Mouse (Mus musculus) B cell, adult 2 months (primary cell): ENCODE data around the gene Rgs3.
A peak's percentile ranks its signal among the peaks of the same experiment; 100 is the strongest.

Experiments
- DNase-seq, 2 experiments: peaks; one replicate each; pipeline ENCODE4 v3.0.0; 2022

Rgs3 gene

GRCm38 (mm10) chr4:62731531-62732063 is 171.9 kb downstream of the Rgs3 start:
- DNase-seq, result no peak

- DNase-seq, result no peak
Measured at GRCm38 (mm10) chr4:62732096-62732495, 172.4 kb downstream of the Rgs3 start.

- DNase-seq, result no peak
Measured at GRCm38 (mm10) chr4:62732840-62733239, 173.2 kb downstream of the Rgs3 start.

- no peak for DNase-seq
Measured at GRCm38 (mm10) chr4:62733938-62734337, 174.3 kb downstream of the Rgs3 start.

- DNase-seq, result no peak
Measured at GRCm38 (mm10) chr4:62735291-62735690, 175.6 kb downstream of the Rgs3 start.

GRCm38 (mm10) chr4:62735878-62736277 is 176.2 kb downstream of the Rgs3 start:
- no peak for DNase-seq

GRCm38 (mm10) chr4:62736421-62736820 is 176.8 kb downstream of the Rgs3 start:
- no peak for DNase-seq

- no peak for DNase-seq
Measured at GRCm38 (mm10) chr4:62736904-62737303, 177.3 kb downstream of the Rgs3 start.

- DNase-seq, result peak; percentile 14 to 26
Measured at GRCm38 (mm10) chr4:62737983-62738695, 178.5 kb downstream of the Rgs3 start.

- DNase-seq, result no peak
Measured at GRCm38 (mm10) chr4:62738996-62739395, 179.3 kb downstream of the Rgs3 start.

GRCm38 (mm10) chr4:62739591-62739990 is 179.9 kb downstream of the Rgs3 start:
- no peak for DNase-seq

- DNase-seq, result peak in 1 of 2 experiments; percentile 20
Measured at GRCm38 (mm10) chr4:62740282-62741054, 180.8 kb downstream of the Rgs3 start.

GRCm38 (mm10) chr4:62741055-62741453 is 181.4 kb downstream of the Rgs3 start:
- DNase-seq, result no peak

GRCm38 (mm10) chr4:62741601-62742000 is 182.0 kb downstream of the Rgs3 start:
- no peak for DNase-seq

- no peak for DNase-seq
Measured at GRCm38 (mm10) chr4:62742885-62743760, 183.5 kb downstream of the Rgs3 start.

GRCm38 (mm10) chr4:62744534-62744956 is 184.9 kb downstream of the Rgs3 start:
- no peak for DNase-seq

- no peak for DNase-seq
Measured at GRCm38 (mm10) chr4:62744985-62745638, 185.5 kb downstream of the Rgs3 start.
